Mouse (Mus musculus) layer of hippocampus, postnatal 10 days (tissue): ENCODE results near the gene Tmem120b. TPM values are rescaled to one million over a fixed set of nuclear protein-coding genes. Genes with fewer than 3 reads are reported as not detected.

Experiments used
- DNase-seq, 2 experiments: peaks; one replicate each; pipeline ENCODE4 v3.0.0; 2021; ENCODE audit warnings: low spot score in 2 of 2
- total RNA-seq, 2 experiments: library from RNA; stranded (reverse); gene quantifications; 2 replicates each; pipeline ENCODE4 v1.2.3; 2021

Gene Tmem120b
- total RNA-seq, 2 experiments from 2014 or later: 19.6 to 24.5 TPM

- no peak for DNase-seq
Measured at GRCm38 (mm10) chr5:123088784-123089183, 20.6 kb downstream of the Tmem120b start.

GRCm38 (mm10) chr5:123090560-123091306, 22.5 kb downstream of the Tmem120b start:
- no peak for DNase-seq

GRCm38 (mm10) chr5:123093077-123093633, 24.9 kb downstream of the Tmem120b start:
- DNase-seq: no peak

GRCm38 (mm10) chr5:123094238-123094991, 26.2 kb downstream of the Tmem120b start:
- DNase-seq: peak in 1 of 2 experiments; percentile 30

- DNase-seq: no peak
Measured at GRCm38 (mm10) chr5:123096299-123096698, 28.1 kb downstream of the Tmem120b start.

- DNase-seq: no peak
Measured at GRCm38 (mm10) chr5:123098487-123098886, 30.3 kb downstream of the Tmem120b start.

GRCm38 (mm10) chr5:123102376-123102775, 34.2 kb downstream of the Tmem120b start:
- DNase-seq: no peak

GRCm38 (mm10) chr5:123103556-123103955, 35.3 kb downstream of the Tmem120b start:
- no peak for DNase-seq

GRCm38 (mm10) chr5:123104769-123105168, 36.6 kb downstream of the Tmem120b start:
- no peak for DNase-seq

- DNase-seq: peak; percentile 40 to 48
Measured at GRCm38 (mm10) chr5:123109452-123110203, 41.4 kb downstream of the Tmem120b start.

- DNase-seq: no peak
Measured at GRCm38 (mm10) chr5:123110296-123110721, 42.1 kb downstream of the Tmem120b start.

- DNase-seq: no peak
Measured at GRCm38 (mm10) chr5:123114109-123114508, 45.9 kb downstream of the Tmem120b start.

- DNase-seq: peak; percentile 47 to 69
Measured at GRCm38 (mm10) chr5:123114924-123115323, 46.7 kb downstream of the Tmem120b start.

GRCm38 (mm10) chr5:123116080-123116479, 47.9 kb downstream of the Tmem120b start:
- no peak for DNase-seq

GRCm38 (mm10) chr5:123117257-123117656, 49.0 kb downstream of the Tmem120b start:
- peak; percentile 80 to 81 for DNase-seq

GRCm38 (mm10) chr5:123117773-123118172, 49.6 kb downstream of the Tmem120b start:
- DNase-seq: no peak

GRCm38 (mm10) chr5:123118826-123119225, 50.6 kb downstream of the Tmem120b start:
- no peak for DNase-seq

GRCm38 (mm10) chr5:123120624-123121215, 52.5 kb downstream of the Tmem120b start:
- DNase-seq: no peak

- no peak for DNase-seq
Measured at GRCm38 (mm10) chr5:123122181-123122580, 54.0 kb downstream of the Tmem120b start.

- no peak for DNase-seq
Measured at GRCm38 (mm10) chr5:123125105-123125504, 56.9 kb downstream of the Tmem120b start.
